Mouse (Mus musculus) hindbrain, embryonic 16.5 days (tissue): Measurements from ENCODE around the gene Abr. TPM values are rescaled to one million over a fixed set of nuclear protein-coding genes. Genes with fewer than 3 reads are reported as not detected.

Experiments
- ATAC-seq: fragments of 200-750 bp; cut with Nextera tagmentation; 2 replicates; pipeline ENCODE4 v1.8.0; 2017; ENCODE audit warnings: moderate TSS enrichment, moderate library complexity
- H3K27ac ChIP-seq: fragments of 300-500 bp; sonication (generic); 2 replicates; pipeline ENCODE4 v1.5.1; 2014; ENCODE audit warnings: low read depth, mild to moderate bottlenecking, control low read depth, low read length, moderate library complexity
- H3K27me3 ChIP-seq: fragments of 300-500 bp; sonication (generic); replicated peaks from 2 replicates; pipeline ENCODE4 v1.6.1; 2014; ENCODE audit warnings: low read length; ENCODE audit not compliant: control insufficient read depth, insufficient read depth
- H3K36me3 ChIP-seq: fragments of 300-500 bp; sonication (generic); 2 replicates; pipeline ENCODE4 v1.6.1; 2014; ENCODE audit warnings: mild to moderate bottlenecking, low read length, moderate library complexity, mixed read lengths; ENCODE audit not compliant: control insufficient read depth, insufficient read depth
- H3K4me1 ChIP-seq: fragments of 300-500 bp; sonication (generic); 2 replicates; pipeline ENCODE4 v1.6.1; 2014; ENCODE audit warnings: low read depth, low read length; ENCODE audit not compliant: control insufficient read depth, insufficient read depth
- H3K4me2 ChIP-seq: fragments of 300-500 bp; sonication (generic); 2 replicates; pipeline ENCODE4 v1.6.1; 2014; ENCODE audit warnings: mild to moderate bottlenecking, low read length, control low read depth, moderate library complexity
- H3K4me3 ChIP-seq: fragments of 300-500 bp; sonication (generic); 2 replicates; pipeline ENCODE4 v1.5.1; 2014; ENCODE audit warnings: mild to moderate bottlenecking, low read length, control low read depth, moderate library complexity
- H3K9ac ChIP-seq: fragments of 300-500 bp; sonication (generic); 2 replicates; pipeline ENCODE4 v1.6.1; 2014; ENCODE audit warnings: low read depth, mild to moderate bottlenecking, control low read depth, low read length, moderate library complexity
- H3K9me3 ChIP-seq: fragments of 300-500 bp; sonication (generic); 2 replicates; pipeline ENCODE4 v1.6.1; 2014; ENCODE audit warnings: mild to moderate bottlenecking, low read length, moderate library complexity; ENCODE audit not compliant: control insufficient read depth
- WGBS: fragments of 180-500 bp; shearing (Covaris S2); extraction: QIAGEN DNeasy Blood & Tissue Kit; methylation state at CpG from one replicate; pipeline ENCODE4 v1.1.7; 2014; 5-methylcytosine and 5-hydroxymethylcytosine counted together
- polyA plus RNA-seq: library from polyadenylated mRNA; unstranded; fragments of >200 nt; fragmentation: Nextera tagmentation; extraction: Ambion mirVana; gene quantifications from 2 replicates; pipeline ENCODE4 v1.2.1, GENCODE M21; 2015

Gene Abr
- polyA plus RNA-seq, 1 experiment from 2014 or later, result 85.2 TPM

DNA sequence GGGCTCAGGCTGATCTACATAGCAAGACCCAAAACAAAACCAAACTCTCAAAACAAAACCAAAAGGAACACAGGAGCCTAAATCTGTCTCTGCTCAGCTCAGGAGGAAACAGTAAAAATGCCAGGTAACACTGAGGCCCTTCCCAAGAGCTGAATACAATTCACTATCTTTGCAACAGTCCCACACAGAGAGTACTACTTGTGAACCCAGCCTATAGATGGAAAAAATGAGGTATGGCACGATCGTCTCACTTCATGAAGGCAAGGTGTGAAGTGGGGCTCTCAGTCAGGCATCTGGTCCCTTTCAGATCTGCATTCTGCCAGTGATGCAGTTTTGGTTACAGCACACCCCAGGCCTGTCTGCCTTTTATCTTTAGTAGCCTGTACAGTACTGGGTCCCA, 138.1 kb downstream of the Abr start:
- no peak for ATAC-seq
- H3K27me3 ChIP-seq, result no peaks in the 10 kb centered on the region
- no peak overlapping the region for H3K27ac ChIP-seq
- H3K9me3 ChIP-seq, result no peaks in the 10 kb centered on the region
- H3K4me1 ChIP-seq, result peaks cover 3% of the 10 kb centered on the region
- no peak overlapping the region for H3K4me2 ChIP-seq
- H3K4me3 ChIP-seq, result no peak overlapping the region
- no peaks in the 10 kb centered on the region; the same call in 1 of the 2 replicates for H3K36me3 ChIP-seq
- 89% methylated on average over 2 of the region's 2 CpGs for WGBS
- H3K9ac ChIP-seq, result no peak overlapping the region

DNA sequence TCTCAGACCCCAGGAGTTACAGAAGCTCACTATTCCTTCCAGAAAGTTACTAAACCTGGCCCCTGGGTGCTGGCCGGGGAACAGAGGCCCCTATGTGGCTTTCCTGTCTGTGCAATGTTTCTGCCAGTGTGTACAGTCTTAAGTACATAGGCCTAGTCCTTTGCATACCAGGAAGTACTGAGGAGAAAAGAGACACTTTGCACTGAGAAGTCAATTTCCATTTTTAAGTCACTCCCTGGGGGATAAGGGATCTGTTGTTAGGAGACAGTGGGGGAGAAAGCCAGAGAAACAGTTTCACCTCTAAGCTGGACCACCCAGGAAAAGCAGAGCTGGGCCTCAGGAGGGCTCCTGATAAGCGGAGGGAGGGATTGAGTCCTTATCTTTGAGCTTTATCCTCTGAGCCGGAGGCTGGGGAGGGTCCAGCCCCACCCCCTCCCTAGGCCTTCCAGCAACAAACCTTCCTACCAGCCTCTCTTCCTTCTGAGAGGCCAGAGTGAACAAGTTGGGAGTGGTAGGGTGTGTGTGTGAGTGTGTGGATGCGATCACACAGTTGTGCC, 138.9 kb downstream of the Abr start:
- Histone ChIP-seq H3K4me1 (peaks cover 3% of the 10 kb centered on the region), H3K27me3 (no peaks in the 10 kb centered on the region), H3K4me3 (no peak overlapping the region), H3K9ac (no peak overlapping the region), H3K4me2 (no peak overlapping the region), H3K9me3 (no peaks in the 10 kb centered on the region), H3K27ac (no peak overlapping the region), H3K36me3 (peaks cover 3% of the 10 kb centered on the region)
- 40% methylated on average over 4 of the region's 4 CpGs for WGBS
- no peak for ATAC-seq

DNA sequence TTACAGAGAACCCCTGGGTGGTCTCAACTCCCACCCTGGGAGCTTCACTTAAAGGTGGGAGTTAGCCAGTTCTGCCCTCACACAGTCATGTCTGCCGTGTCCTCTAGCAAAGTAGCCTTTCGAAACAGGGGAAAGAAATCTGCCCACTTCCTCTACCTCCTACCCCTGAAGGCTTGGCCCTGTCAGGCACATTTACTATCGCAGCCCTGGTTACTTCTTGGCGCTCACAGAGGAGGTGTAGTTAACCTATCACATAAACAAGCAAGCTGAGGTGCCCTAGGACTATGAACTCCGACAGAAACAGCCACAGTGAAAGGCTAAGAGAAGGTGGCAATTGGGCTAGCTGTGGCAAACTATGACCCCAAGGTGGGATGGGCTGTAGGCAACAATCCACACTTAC, 139.4 kb downstream of the Abr start:
- Histone ChIP-seq H3K27me3 (no peaks in the 10 kb centered on the region), H3K36me3 (peaks cover 7% of the 10 kb centered on the region), H3K9ac (no peak overlapping the region), H3K9me3 (no peaks in the 10 kb centered on the region), H3K27ac (no peak overlapping the region), H3K4me3 (no peak overlapping the region), H3K4me2 (no peak overlapping the region), H3K4me1 (peaks cover 4% of the 10 kb centered on the region)
- 66% methylated on average over 5 of the region's 5 CpGs for WGBS
- no peak for ATAC-seq

- Histone ChIP-seq H3K4me2 (no peak overlapping the region), H3K4me1 (peaks cover 7% of the 10 kb centered on the region), H3K9ac (no peak overlapping the region), H3K36me3 (peaks cover 8% of the 10 kb centered on the region), H3K9me3 (no peaks in the 10 kb centered on the region), H3K27me3 (no peaks in the 10 kb centered on the region), H3K27ac (no peak overlapping the region), H3K4me3 (no peak overlapping the region)
- ATAC-seq, result no peak
- WGBS, result 74% methylated on average over 5 of the region's 5 CpGs
Measured at GRCm38 (mm10) chr11:76482183-76482582, 139.9 kb downstream of the Abr start.

DNA sequence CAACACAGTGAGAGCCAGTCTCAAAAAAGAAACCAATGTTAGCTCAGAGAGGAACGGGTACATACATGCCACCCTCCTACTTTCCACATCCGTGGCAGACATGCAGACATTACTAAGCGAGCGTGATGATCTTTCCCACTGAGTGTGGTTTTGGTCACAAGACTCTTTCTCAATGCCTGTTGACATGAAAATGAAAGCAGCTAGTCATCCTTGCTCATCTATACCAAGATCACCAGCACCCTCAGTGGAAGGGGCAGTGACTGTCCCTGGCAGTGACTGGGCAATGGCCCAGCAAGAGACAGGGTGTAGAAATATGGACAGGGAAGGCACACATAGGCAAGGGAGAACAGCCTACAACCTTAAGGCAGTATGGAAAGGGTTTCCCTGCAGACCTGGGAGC, 142.4 kb downstream of the Abr start:
- no peak overlapping the region for H3K4me3 ChIP-seq
- no peak for ATAC-seq
- 94% methylated on average over 4 of the region's 4 CpGs for WGBS

GRCm38 (mm10) chr11:76478676-76479655, 143.1 kb downstream of the Abr start:
- no peak overlapping the region for H3K4me2 ChIP-seq
- ATAC-seq, result no peak
- no peaks in the 10 kb centered on the region for H3K27me3 ChIP-seq
- no peak overlapping the region for H3K9ac ChIP-seq
- no peak overlapping the region for H3K27ac ChIP-seq
- WGBS, result 90% methylated on average over 13 of the region's 13 CpGs
- H3K9me3 ChIP-seq, result no peaks in the 10 kb centered on the region
- peaks cover 11% of the 10 kb centered on the region for H3K36me3 ChIP-seq
- H3K4me1 ChIP-seq, result peaks cover 13% of the 10 kb centered on the region
- H3K4me3 ChIP-seq, result no peak overlapping the region

More for the DNA sequence above, 142.4 kb downstream of the Abr start:
- peaks cover 11% of the 10 kb centered on the region for H3K36me3 ChIP-seq
- H3K27me3 ChIP-seq, result no peaks in the 10 kb centered on the region
- no peak overlapping the region for H3K27ac ChIP-seq
- H3K4me1 ChIP-seq, result peaks cover 13% of the 10 kb centered on the region
- no peak overlapping the region for H3K9ac ChIP-seq
- H3K4me2 ChIP-seq, result no peak overlapping the region
- no peaks in the 10 kb centered on the region for H3K9me3 ChIP-seq

- Histone ChIP-seq H3K9ac (no peak overlapping the region), H3K4me3 (no peak overlapping the region), H3K36me3 (peaks cover 11% of the 10 kb centered on the region), H3K9me3 (no peaks in the 10 kb centered on the region), H3K27ac (no peak overlapping the region; the same call in 1 of the 2 replicates), H3K4me2 (no peak overlapping the region), H3K27me3 (no peaks in the 10 kb centered on the region), H3K4me1 (peaks cover 25% of the 10 kb centered on the region)
- ATAC-seq, result no peak
- 20% methylated on average over 5 of the region's 5 CpGs for WGBS
Measured at GRCm38 (mm10) chr11:76477095-76477525, 145.0 kb downstream of the Abr start.

GRCm38 (mm10) chr11:76476376-76477094, 145.6 kb downstream of the Abr start:
- no peak overlapping the region for H3K4me2 ChIP-seq
- H3K27me3 ChIP-seq, result no peaks in the 10 kb centered on the region
- no peak for ATAC-seq
- 66% methylated on average over 8 of the region's 8 CpGs for WGBS
- H3K36me3 ChIP-seq, result peaks cover 11% of the 10 kb centered on the region
- no peak overlapping the region; the same call in 1 of the 2 replicates for H3K27ac ChIP-seq
- H3K4me1 ChIP-seq, result peaks cover 29% of the 10 kb centered on the region
- H3K4me3 ChIP-seq, result no peak overlapping the region
- H3K9me3 ChIP-seq, result no peaks in the 10 kb centered on the region
- H3K9ac ChIP-seq, result no peak overlapping the region

DNA sequence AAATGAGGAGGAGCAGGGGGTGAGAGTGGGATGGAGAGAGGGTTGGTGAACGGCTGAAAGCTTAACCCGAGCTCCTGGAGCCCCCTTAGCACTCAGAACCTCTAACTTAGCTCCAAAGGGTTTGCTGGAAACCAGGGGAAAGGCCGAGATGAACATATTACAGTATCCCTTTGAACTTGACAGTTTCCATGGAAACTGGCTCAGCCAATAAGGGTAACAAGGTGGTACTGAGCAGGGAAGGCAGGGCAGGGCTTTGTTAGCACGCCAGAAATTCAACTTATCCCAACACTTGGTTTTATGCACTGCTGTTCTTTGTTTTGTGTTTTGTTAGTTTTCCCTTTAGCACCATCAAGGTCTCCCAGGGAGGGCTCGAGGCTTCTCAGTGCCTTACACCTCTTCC, 149.5 kb downstream of the Abr start:
- WGBS, result 13% methylated on average over 5 of the region's 5 CpGs
- H3K27me3 ChIP-seq, result no peaks in the 10 kb centered on the region

More for the DNA sequence above, 149.5 kb downstream of the Abr start:
- Histone ChIP-seq H3K9me3 (no peaks in the 10 kb centered on the region), H3K4me2 (peak overlapping the region; percentile 27; the same call in 1 of the 2 replicates), H3K4me1 (peaks cover 50% of the 10 kb centered on the region), H3K36me3 (peaks cover 3% of the 10 kb centered on the region; the same call in 1 of the 2 replicates), H3K4me3 (no peak overlapping the region), H3K27ac (peak overlapping the region; percentile 24), H3K9ac (peak overlapping the region; percentile 24; the same call in 1 of the 2 replicates)
- peak; percentile 50 for ATAC-seq
